Mouse (Mus musculus): ENCODE results near the gene D630045J12Rik.

DNA sequence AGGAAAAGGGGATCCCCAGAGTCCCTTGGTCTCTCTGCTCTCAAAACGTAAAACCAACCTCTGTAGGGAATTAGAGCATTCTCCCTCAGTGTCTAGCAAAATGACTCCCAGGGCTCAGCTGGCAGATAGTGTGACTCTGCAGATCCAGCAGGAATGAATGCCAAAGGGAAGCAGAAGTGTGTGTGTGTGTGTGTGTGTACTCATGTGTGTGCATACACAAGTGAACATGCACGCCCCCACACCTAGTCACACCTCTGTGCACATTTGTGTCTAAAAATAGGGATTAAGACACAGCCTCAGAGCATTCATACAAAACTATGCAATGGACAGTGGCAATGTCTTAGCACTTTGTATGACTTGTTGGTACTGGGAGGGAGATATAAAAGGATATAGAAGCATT, 2.0 kb upstream of the D630045J12Rik start:
- TF ChIP-seq CHD2 (IDR thresholded peaks at IDR 0.05; ENCODE audit: low read depth, low read length) (no peak), HCFC1 (IDR thresholded peaks at IDR 0.05; ENCODE audit: borderline replicate concordance, insufficient read depth, low read length) (no peak), MAFK (IDR thresholded peaks at IDR 0.05; ENCODE audit: insufficient read depth, low read depth, low read length) (no peak), ZC3H11A (IDR thresholded peaks at IDR 0.05; ENCODE audit: borderline replicate concordance, low read depth, low read length) (no peak), ZNF384 (IDR thresholded peaks at IDR 0.05; ENCODE audit: low read depth, low read length) (no peak)

Data from ES-E14 (cell line).